Mouse (Mus musculus): Measurements from ENCODE around the gene Pdzd3. TPM values are rescaled to one million over a fixed set of nuclear protein-coding genes. Genes with fewer than 3 reads are reported as not detected.
A peak's percentile ranks its signal among the peaks of the same experiment; 100 is the strongest.

Gene Pdzd3
- total RNA-seq, 1 experiment from 2014 or later = 0.35 TPM

DNA sequence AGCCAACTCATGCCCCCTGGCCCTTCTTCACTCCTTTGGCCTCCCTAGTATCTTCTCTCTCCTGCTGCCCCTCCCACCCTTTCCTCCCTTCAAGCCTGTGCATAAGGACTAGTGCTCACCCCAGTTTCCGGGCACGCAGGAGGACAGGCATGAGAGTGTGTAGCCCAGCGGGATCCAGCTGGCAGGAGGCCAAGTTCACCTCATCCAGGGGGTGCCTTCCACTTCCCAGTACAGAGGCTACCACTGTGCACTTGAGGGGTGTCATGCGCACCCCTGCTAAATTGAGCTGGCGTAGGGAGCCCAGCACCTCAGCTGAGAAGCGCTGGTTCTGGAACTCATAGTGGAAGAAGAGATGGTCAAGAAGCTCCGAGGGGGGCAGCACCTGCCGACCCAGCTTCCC, 4.9 kb upstream of the Pdzd3 start:
- ATAC-seq (replicated peaks in 1 of 2; ENCODE audit: insufficient read depth in 1 of 2, low FRiP score in 2 of 2, low TSS enrichment in 1 of 2, low read depth in 1 of 2, poor library complexity in 2 of 2, severe bottlenecking in 2 of 2) = no peak

DNA sequence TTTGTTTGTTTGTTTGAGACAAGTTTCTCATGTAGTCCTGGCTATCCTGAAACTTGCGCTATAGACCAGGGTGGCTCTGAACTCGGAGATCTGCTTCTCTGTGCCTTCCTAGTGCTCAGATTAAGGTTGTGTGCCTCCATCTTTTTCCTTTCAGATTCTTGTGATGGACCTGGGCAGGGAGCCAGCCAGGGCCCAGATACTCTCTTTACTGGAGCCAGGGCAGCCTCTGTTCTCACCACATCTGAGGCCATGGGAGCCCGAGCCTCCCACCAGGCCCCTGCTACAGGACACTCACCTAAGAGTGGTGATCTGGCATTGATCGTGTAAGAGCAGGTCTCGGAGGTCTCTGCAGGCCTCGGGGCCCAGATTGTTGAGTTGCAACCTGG, 3.9 kb upstream of the Pdzd3 start:
- no peak for ATAC-seq (replicated peaks in 1 of 2; ENCODE audit: insufficient read depth in 1 of 2, low FRiP score in 2 of 2, low TSS enrichment in 1 of 2, low read depth in 1 of 2, poor library complexity in 2 of 2, severe bottlenecking in 2 of 2)

DNA sequence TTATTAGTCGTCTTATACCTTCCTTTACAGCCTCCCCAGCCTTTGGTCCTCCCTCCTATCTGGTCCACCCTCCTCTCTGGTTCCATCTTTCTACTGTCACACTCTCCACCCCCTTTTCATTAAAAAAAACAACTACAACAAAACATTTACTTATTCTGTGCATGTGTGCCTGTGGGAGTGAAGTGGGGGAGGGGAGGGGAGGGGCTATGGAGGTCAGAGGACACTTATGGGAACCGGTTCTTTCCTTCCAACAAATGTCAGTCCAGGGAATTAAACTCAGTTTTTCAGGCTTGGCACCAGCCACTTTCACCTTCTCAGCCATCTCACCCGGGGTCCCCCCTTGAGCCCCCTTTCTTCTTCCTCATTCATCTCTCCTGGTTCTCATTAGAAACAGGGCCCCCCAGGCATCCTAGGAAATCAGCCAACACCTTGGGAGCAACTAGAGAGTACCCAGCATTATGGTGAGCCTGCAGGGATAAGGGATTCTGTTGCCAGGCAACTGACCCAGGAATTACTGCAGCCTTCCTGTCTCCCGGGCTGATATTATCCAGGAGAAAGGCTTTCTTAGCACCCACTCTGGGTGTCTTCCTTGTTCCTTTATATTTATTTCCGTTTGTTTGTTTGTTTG, 3.4 kb upstream of the Pdzd3 start:
- ATAC-seq (replicated peaks in 1 of 2; ENCODE audit: insufficient read depth in 1 of 2, low FRiP score in 2 of 2, low TSS enrichment in 1 of 2, low read depth in 1 of 2, poor library complexity in 2 of 2, severe bottlenecking in 2 of 2) = no peak

DNA sequence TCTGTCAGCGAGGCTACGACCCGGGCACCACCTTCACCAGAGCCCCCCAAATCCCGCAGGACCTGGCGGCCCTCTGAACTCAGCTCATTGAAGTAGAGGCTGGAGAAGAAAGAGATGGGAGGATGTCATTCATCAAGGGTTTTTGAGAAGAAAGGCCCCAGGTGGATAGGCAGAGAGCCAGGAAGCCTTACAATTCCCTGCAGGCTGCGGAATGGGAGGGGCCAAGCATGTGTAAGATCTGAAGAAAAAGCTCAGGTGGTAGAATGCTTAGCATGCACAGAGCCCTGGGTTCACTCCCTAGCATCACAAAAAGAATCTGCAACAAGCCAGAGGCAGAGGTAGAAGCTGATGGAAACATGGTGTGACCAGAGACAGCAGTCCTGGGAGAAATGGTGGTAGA, 2.2 kb upstream of the Pdzd3 start:
- no peak for ATAC-seq (replicated peaks in 1 of 2; ENCODE audit: insufficient read depth in 1 of 2, low FRiP score in 2 of 2, low TSS enrichment in 1 of 2, low read depth in 1 of 2, poor library complexity in 2 of 2, severe bottlenecking in 2 of 2)

DNA sequence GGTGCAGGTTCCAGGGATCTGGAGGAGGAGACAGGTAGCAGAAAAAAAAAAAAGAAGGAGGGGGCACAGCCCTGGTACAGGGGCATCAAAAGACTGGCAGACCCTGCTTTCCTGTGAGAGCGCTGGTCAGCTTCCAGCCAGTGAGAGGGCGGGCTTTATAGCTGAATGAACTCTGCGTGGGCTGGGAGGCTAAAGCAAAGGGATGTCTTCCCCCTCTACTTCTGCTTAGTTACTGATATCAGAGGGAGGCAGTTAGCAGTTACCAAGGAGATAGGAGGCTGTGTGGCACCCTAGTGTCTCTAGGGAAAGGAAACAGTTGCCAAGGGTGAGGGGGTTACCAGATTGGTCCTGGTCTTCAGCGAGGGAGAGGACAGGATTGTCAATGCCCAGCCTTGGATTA, 826 bp downstream of the Pdzd3 start:
- no peak for ATAC-seq (replicated peaks in 1 of 2; ENCODE audit: insufficient read depth in 1 of 2, low FRiP score in 2 of 2, low TSS enrichment in 1 of 2, low read depth in 1 of 2, poor library complexity in 2 of 2, severe bottlenecking in 2 of 2)

DNA sequence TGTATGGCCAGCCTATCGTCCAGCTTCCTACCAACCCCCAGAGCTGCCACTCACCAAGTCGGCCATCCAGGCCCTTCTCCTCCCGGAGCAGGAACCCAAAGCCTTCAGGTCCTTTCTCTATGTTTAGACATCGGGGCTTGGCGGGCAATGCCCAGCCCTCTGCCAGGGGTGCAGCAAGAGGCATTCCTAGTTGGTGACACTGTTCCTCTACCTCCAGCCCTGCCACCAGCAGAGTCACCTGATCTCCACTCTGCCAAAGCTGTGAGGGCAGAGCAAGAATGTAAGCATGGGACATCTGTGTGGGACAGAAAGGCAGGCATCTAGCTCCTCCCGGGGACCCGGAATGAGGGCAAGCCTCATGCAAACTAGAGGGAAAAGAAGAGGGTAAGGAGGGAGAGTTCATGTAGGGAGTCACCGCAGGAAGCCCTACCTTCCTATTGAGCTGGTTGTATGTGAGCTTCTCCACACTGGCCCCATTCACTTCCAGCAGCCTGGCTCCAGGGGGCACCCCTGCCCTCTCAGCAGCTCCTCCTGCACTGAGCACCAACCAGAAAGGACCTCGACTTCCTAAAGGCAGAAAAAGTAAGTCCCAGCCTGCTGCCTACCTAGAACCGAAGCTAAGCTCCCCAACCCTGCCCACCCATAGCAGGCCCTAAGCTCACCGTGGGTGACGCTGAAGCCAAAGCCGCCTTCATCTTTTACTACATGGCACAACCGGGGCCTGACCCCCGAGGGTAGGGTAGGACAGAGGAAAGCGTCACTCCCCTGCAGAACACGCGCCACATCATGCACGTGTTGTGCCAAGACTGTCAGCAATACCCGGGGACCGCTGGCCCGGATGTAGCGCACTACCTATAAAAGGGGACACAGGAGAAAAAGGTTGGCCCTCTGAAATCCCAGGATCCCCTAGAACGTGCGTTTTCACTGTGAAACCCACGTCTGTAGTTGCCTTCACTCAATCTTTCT, 1.8 kb downstream of the Pdzd3 start:
- ATAC-seq (replicated peaks in 1 of 2; ENCODE audit: insufficient read depth in 1 of 2, low FRiP score in 2 of 2, low TSS enrichment in 1 of 2, low read depth in 1 of 2, poor library complexity in 2 of 2, severe bottlenecking in 2 of 2) = peak; percentile 85 to 89

DNA sequence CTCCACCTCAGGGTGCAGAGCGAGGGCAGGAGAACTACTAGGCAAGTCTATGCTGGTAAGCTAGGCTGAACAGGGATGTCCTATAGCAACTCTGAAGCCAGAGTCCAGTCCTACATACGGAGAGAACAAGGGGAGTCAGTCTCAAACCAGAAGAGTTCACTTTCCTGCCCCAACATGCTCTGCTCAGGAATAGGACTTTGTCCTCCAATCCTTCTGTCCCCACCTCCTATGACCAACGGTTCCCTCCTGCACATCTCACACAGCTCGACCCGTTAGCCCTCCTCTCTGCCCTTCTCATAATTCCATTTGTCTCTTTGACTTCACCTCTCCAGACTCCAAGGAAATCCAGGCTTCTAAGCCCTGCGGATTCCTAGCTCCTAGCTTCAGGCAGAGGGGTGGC, 3.4 kb downstream of the Pdzd3 start:
- no peak for ATAC-seq (replicated peaks in 1 of 2; ENCODE audit: insufficient read depth in 1 of 2, low FRiP score in 2 of 2, low TSS enrichment in 1 of 2, low read depth in 1 of 2, poor library complexity in 2 of 2, severe bottlenecking in 2 of 2)

DNA sequence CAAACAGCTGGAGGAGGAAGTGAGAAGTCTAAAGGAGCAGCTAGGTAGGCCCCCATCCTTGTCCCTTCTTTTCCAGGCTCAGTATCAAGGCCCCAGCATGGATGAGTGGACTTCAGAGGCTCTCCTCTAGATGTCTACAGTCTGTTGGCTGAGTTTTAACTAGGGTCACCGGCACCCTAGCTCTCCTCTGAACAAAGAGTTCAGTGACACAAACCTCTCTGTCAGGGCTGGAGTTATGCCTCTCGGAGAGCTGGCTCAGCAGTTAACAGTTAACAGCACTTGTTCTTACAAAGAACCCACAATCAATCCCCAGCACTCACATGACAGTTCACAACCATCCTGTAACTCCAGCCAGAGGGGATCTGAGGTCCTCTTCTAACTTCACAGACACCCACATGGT, 7.7 kb downstream of the Pdzd3 start:
- ATAC-seq (replicated peaks in 1 of 2; ENCODE audit: insufficient read depth in 1 of 2, low FRiP score in 2 of 2, low TSS enrichment in 1 of 2, low read depth in 1 of 2, poor library complexity in 2 of 2, severe bottlenecking in 2 of 2) = no peak

DNA sequence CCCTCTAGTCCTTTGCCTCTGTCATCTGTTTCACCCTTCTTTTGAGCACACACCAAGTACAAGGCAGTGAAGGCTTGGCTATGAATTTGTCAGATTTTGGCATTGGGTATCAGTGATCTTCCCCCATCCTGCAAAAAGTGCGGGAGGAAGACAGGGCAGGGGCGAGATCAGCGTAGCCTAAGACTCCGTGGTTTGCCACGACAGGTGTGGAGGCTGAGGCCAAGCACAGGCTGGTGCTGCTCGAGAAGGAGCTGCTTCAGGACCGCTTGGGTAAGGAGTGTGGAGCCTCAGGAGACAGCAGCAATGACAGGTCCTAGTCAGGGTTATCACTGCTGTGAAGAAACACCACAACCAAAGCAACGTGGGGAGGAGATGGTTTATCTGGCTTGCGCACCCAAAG, 9.9 kb downstream of the Pdzd3 start:
- ATAC-seq (replicated peaks in 1 of 2; ENCODE audit: insufficient read depth in 1 of 2, low FRiP score in 2 of 2, low TSS enrichment in 1 of 2, low read depth in 1 of 2, poor library complexity in 2 of 2, severe bottlenecking in 2 of 2) = no peak

DNA sequence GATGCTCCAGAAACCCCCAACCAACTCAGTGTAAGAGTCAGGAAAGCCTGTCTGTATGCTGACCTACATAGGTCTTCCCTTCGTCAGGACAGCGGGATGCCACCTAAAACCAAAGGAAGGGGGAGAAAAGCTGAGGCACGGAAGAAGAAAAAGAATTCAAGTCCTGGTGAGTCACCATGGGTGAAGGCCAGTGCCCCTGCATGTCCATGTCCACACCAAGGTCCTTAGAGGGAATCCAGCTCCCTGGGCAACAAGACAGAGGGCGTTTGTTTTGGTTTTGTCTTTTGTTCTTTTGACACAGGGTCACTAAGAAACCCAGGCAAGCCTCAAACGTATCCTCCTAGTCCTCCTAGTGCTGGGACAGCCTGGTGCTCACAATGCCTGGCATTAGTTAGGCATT, 10.4 kb downstream of the Pdzd3 start:
- ATAC-seq (replicated peaks in 1 of 2; ENCODE audit: insufficient read depth in 1 of 2, low FRiP score in 2 of 2, low TSS enrichment in 1 of 2, low read depth in 1 of 2, poor library complexity in 2 of 2, severe bottlenecking in 2 of 2) = no peak

DNA sequence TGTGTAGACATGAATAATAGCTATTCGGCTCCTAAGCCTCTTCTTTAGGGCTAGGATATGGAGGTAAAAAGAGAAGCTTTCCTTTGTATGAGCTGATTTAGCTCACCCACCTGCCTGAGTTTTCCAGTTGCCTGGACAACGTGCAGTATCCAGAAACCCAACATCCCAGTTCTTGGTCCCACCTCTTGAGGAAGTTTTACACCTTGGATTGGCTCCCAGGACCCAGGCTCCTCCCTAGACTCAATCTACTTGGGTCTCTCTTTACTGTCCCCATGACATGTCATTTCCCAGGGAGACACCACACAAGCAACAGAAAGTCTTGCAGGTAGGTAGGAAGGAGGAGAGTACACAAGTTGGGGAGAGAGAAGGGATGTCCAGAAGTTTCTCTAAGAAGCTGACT, 10.9 kb downstream of the Pdzd3 start, which contains the start of gene Ccdc153:
Gene Ccdc153 (plus strand): TSS at position 278 of the 400 bp plus-strand sequence.
- ATAC-seq (replicated peaks in 1 of 2; ENCODE audit: insufficient read depth in 1 of 2, low FRiP score in 2 of 2, low TSS enrichment in 1 of 2, low read depth in 1 of 2, poor library complexity in 2 of 2, severe bottlenecking in 2 of 2) = no peak

DNA sequence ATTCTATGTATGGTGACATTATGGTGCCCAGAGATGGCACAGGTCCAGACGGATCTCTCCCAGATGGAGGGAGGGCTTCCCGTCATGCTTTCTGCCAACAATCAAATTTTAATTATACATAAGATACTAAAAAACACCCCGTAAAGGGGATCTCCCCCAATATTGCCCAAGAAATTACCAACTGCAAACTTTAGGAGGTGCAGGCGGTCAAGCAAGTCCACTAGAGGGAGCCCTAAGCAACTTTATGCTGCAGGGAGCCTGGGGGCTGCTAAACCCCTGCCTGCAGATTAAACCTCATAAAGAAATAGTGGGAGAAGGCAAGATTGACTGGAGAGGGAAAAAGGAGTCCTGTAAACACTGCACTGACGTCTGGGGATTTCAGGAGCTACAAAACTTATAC, 11.8 kb downstream of the Pdzd3 start:
- ATAC-seq (replicated peaks in 1 of 2; ENCODE audit: insufficient read depth in 1 of 2, low FRiP score in 2 of 2, low TSS enrichment in 1 of 2, low read depth in 1 of 2, poor library complexity in 2 of 2, severe bottlenecking in 2 of 2) = peak; percentile 40 to 63; a peak in 2 of 4 replicates

DNA sequence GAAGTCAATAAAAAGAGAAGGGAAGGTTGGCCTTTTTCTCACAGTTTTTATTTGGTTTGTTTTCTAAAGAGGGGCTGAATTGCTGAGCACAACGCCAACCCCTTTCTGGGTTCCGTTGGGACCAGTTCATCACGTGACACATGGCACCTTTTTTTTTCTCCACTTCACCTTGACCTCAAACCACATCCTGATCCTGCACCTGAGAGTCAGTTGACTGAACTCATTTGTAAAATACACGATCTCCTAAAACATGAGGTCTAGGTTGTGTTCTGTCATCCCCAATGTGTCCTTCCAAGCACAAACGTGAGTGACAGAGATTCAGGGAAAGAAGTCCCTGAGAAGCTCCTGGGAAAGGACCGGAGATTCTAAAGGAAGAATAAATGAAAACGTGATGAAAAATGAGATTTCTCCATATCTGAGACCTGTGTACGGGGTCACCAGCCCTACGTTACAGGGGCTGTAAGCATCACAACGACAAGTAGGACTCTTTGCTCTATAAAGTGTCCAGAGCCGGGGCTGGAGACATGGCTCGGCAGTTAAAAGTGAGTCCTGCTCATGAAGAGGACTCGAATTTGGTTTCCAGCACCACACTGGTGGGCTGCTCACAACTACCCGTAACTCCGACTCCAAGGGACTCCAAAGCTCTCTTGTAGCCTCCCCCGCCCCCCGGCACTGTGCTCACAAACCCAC, 12.6 kb downstream of the Pdzd3 start:
- ATAC-seq (replicated peaks in 1 of 2; ENCODE audit: insufficient read depth in 1 of 2, low FRiP score in 2 of 2, low TSS enrichment in 1 of 2, low read depth in 1 of 2, poor library complexity in 2 of 2, severe bottlenecking in 2 of 2) = no peak

DNA sequence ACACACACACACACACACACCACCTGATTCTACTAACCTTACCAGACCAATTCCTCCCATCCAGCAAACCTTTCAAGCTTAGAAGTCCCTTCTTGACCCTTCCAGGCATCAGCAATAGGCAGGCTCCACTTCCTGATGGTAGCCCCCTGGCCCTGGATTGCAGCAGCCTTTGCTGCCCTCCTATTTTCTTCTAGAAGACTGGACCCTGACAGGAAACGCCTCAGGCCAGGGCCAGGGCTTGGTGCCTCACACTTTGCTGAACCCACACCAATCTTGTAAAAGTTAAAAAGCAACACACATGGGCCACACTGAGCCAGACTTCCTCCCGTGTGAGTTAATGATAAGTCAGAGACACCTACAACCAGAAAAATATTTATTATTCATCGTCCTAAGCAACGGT, 14.1 kb downstream of the Pdzd3 start:
- ATAC-seq (replicated peaks in 1 of 2; ENCODE audit: insufficient read depth in 1 of 2, low FRiP score in 2 of 2, low TSS enrichment in 1 of 2, low read depth in 1 of 2, poor library complexity in 2 of 2, severe bottlenecking in 2 of 2) = no peak

DNA sequence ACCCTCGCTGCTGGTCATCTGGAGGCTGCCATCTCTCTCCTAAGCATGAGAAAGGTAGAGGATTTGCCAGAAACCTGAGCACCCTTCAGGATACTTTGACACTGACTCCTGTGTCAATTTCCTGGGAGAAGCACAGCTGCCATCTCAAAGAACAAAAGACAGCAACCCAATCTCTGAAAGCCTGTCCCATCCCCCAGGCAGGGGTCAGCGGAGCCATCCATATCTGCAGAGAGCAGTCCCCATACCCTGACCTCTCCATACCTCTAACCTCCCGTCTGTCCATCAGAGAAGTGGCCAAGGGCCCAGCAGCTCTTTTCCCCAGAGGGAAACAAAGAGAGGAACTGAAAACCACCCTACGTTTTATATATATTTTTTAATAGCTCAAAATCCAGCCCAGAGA, 14.7 kb downstream of the Pdzd3 start:
- ATAC-seq (replicated peaks in 1 of 2; ENCODE audit: insufficient read depth in 1 of 2, low FRiP score in 2 of 2, low TSS enrichment in 1 of 2, low read depth in 1 of 2, poor library complexity in 2 of 2, severe bottlenecking in 2 of 2) = no peak

DNA sequence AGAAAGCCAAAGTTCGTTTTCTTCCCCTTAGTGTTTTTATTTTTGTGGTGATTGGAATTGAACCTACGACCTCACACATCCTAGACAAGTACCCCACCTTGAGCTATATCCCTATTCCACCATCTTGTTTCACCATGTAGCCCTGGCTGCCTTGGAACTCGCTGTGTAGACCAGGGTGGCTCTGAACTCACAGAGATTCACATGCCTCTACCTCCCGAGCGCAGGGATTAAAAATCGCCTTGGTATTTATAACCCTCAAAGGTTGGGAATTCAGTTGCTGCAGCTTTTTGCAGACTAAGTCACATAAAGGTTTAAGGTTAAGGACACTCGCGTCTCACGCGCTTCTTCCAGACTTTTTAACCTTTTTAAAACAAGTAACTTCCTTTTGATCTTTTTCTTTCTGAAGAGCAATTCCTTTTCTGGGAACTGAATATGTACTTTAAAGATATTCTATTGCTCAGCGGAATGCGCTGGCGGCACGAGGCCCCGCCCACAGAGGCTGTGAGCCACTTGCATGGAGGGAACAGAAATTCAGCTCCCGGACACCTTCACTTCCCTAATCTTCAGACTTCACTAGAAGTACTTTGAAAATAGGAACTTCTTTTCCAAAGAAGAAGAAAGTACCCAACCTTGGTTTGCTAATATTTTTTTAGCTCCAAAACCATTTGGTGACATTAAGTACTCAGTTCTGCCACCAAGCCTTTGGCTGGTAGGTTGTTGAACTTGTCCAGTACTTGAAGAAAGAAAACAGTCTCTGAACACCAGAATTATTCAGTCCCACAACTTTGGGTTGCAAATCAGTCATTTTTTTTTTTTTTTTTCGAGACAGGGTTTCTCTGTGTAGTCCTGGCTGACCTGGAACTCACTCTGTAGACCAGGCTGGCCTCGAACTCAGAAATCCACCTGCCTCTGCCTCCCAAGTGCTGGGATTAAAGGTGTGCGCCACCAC, 16.5 kb downstream of the Pdzd3 start:
- ATAC-seq (replicated peaks in 1 of 2; ENCODE audit: insufficient read depth in 1 of 2, low FRiP score in 2 of 2, low TSS enrichment in 1 of 2, low read depth in 1 of 2, poor library complexity in 2 of 2, severe bottlenecking in 2 of 2) = peak; percentile 43 to 61; a peak in 3 of 4 replicates

DNA sequence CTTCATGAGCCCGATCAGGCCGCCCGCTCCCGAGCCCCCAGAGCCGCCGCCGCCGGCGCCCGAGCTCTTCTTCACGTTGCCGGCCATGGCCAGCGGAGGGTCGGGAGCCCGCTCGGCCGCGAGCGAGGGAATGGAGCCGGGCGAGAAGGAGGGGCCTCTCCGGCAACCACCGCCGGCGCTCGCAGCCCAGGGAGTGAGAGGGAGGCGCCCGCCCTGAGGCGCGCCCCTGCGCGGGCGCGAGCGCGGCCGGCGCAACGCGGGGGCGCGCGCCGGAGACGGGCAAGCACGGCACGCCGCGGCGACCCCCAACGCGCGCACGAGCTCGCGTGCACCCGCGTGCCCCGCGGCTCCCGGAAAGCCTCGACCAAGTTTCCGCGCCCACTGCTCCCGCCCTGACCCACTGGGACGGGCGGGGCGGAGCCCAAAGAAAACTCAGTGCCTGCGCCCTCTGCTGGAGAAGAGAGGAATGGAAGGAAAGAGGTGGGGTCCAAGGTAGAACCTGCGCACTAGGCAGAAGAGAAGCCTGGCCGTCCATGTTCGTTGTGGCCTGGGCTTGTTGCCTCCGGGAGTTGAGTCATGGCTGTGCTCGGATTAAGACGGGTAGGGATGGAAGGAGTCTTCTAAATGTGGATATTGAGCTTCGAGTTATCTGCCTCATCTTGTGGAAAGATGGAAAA, 17.3 kb downstream of the Pdzd3 start, which contains the start of gene Cbl:
Gene Cbl (minus strand): TSS at position 248 of the 677 bp plus-strand sequence.
- ATAC-seq (replicated peaks in 1 of 2; ENCODE audit: insufficient read depth in 1 of 2, low FRiP score in 2 of 2, low TSS enrichment in 1 of 2, low read depth in 1 of 2, poor library complexity in 2 of 2, severe bottlenecking in 2 of 2) = peak; percentile 75 to 91

All from hematopoietic stem cell, adult 5-6 weeks (primary cell).